Mouse (Mus musculus): ENCODE measurements around the gene Bptf. TPM values are rescaled to one million over a fixed set of nuclear protein-coding genes. Genes with fewer than 3 reads are reported as not detected.
"Not testable (repeated sequence)": the region's sequence is repeated elsewhere in the genome, so short reads cannot be mapped to it uniquely, and the experiment has no call there.

Bptf gene
- polyA plus RNA-seq, 1 experiment from 2014 or later: 8.3 TPM

- Histone ChIP-seq H3K36me3 (replicated peaks; ENCODE audit: insufficient read depth, low read length) (peaks cover 68% of the 10 kb centered on the region), H3K27ac (ENCODE audit: low read depth) (peak overlapping the region; percentile 34), H3K9ac (replicated peaks) (no peak overlapping the region), H3K4me3 (ENCODE audit: low read depth, low read length) (no peak overlapping the region), H3K27me3 (ENCODE audit: insufficient read depth, low read length) (no peaks in the 10 kb centered on the region), H3K4me1 (ENCODE audit: insufficient read depth) (peaks cover 19% of the 10 kb centered on the region), H3K9me3 (ENCODE audit: low read length) (no peaks in the 10 kb centered on the region), H3K4me2 (ENCODE audit: low read depth, low read length) (peak overlapping the region; percentile 20; the same call in 1 of the 2 replicates)
- DNase-seq (no peak), ATAC-seq (peak; percentile 26)
- 29% methylated on average over 3 of the region's 3 CpGs for WGBS (ENCODE audit: insufficient replicate concordance)
- TF ChIP-seq CTCF (IDR thresholded peaks at IDR 0.05; ENCODE audit: low read depth) (no peak), EP300 (IDR thresholded peaks at IDR 0.05; ENCODE audit: low read depth) (peak; percentile 50; the same call in 1 of the 2 replicates)
Observed at GRCm38 (mm10) chr11:106994246-106995085, 137.5 kb downstream of the Bptf start.

GRCm38 (mm10) chr11:106987384-106987783 lies 144.5 kb downstream of the Bptf start:
- peaks cover 53% of the 10 kb centered on the region for H3K36me3 ChIP-seq (replicated peaks; ENCODE audit: insufficient read depth, low read length)

DNA sequence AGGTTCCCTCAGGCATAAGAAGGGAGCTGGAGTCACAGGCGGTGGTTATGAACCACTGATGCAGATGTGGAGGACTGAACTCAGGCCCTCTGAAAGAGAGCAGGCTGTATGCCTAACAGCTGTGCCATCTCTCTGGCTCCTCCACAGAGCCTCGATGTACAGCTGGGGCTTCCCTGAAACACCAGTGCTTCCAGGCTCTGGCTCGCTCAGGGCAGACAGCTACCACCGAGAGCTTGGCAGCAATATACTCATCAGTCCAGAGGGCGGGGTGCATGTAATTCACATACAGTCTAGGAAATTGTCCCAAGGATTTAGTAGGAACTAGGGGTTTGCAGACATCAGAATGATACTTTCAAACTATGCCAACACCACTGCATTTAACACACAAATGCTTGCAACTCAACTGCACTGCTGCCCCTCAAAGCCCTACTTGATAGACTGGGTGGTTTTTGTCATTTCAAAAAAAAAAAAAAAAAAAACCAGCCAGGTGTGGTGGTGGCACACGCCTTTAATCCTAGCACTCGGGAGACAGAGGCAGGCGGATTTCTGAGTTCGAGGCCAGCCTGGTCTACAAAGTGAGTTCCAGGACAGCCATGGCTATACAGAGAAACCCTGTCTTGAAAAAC lies 145.8 kb downstream of the Bptf start:
- not testable (repeated sequence) for H3K27me3 ChIP-seq (ENCODE audit: insufficient read depth, low read length); H3K27ac ChIP-seq (ENCODE audit: low read depth); DNase-seq; H3K9ac ChIP-seq (replicated peaks); H3K4me2 ChIP-seq (ENCODE audit: low read depth, low read length); ATAC-seq; H3K9me3 ChIP-seq (ENCODE audit: low read length); H3K4me1 ChIP-seq (ENCODE audit: insufficient read depth); H3K4me3 ChIP-seq (ENCODE audit: low read depth, low read length)
- peaks cover 44% of the 10 kb centered on the region for H3K36me3 ChIP-seq (replicated peaks; ENCODE audit: insufficient read depth, low read length)
- 80% methylated on average over 8 of the region's 9 CpGs for WGBS (ENCODE audit: insufficient replicate concordance)

More at GRCm38 (mm10) chr11:106987384-106987783, 144.5 kb downstream of the Bptf start:
- ATAC-seq (no peak), DNase-seq (no peak)
- H3K4me1 ChIP-seq (ENCODE audit: insufficient read depth): no peaks in the 10 kb centered on the region
- H3K27ac ChIP-seq (ENCODE audit: low read depth): no peak overlapping the region
- no peak overlapping the region for H3K4me2 ChIP-seq (ENCODE audit: low read depth, low read length)
- no peak overlapping the region for H3K4me3 ChIP-seq (ENCODE audit: low read depth, low read length)
- 80% methylated on average over 2 of the region's 2 CpGs for WGBS (ENCODE audit: insufficient replicate concordance)
- TF ChIP-seq EP300 (IDR thresholded peaks at IDR 0.05; ENCODE audit: low read depth) (no peak), CTCF (IDR thresholded peaks at IDR 0.05; ENCODE audit: low read depth) (no peak)
- no peaks in the 10 kb centered on the region for H3K9me3 ChIP-seq (ENCODE audit: low read length)
- H3K9ac ChIP-seq (replicated peaks): no peak overlapping the region
- no peaks in the 10 kb centered on the region for H3K27me3 ChIP-seq (ENCODE audit: insufficient read depth, low read length)

Other genes starting within 250 kb of the Bptf start
- gene Smurf2, start 211.4 kb downstream of the Bptf start, polyA plus RNA-seq (2015; fragmentation: Nextera tagmentation; extraction: Ambion mirVana): 4.5 and 4.8 TPM in 2 replicates
- 115 and 128 TPM in 2 replicates for gene Kpna2, start 132.6 kb downstream of the Bptf start, polyA plus RNA-seq (2015; fragmentation: Nextera tagmentation; extraction: Ambion mirVana)
- 7.3 and 10.3 TPM in 2 replicates for gene 1810010H24Rik, start 106.4 kb downstream of the Bptf start, polyA plus RNA-seq (2015; fragmentation: Nextera tagmentation; extraction: Ambion mirVana)
- 10.7 and 11.7 TPM in 2 replicates for gene Nol11, start 57.3 kb upstream of the Bptf start, polyA plus RNA-seq (2015; fragmentation: Nextera tagmentation; extraction: Ambion mirVana)

Measured in liver, postnatal 0 days (tissue).